Mouse (Mus musculus): ENCODE data around the gene Gm5724. TPM values are rescaled to one million over a fixed set of nuclear protein-coding genes. Genes with fewer than 3 reads are reported as not detected.

Gm5724 gene
- not detected for total RNA-seq (2021)
- long read RNA-seq = 0 reads

GRCm38 (mm10) chr6:141773710-141774109, at the start of gene Gm5724:
Gene Gm5724, minus strand, starts transcription at chr6:141773810.
- no peak for DNase-seq (ENCODE audit: low spot score in 2 of 2)

DNA sequence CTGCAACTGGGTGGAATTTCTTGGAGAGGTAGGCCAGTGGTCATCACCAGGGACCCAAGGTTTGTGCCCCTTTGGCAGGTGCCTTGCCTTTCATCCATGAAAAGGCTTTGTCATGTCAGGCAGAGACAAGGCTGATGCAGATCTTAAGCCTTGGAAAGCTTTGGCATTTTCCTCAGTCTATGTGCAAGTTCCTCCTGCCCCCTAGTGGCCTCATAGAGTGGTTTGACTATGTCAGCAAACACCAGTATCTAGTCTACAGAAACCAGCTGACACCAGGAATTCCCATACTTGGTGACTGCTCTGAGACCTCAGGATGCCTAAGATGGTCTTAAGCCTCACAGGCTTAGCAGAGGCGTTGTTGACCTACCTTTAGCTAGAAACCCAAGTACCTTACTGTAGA, 24.2 kb upstream of the Gm5724 start:
- peak; percentile 8 to 30 for DNase-seq (ENCODE audit: low spot score in 2 of 2)

- no peak for DNase-seq (ENCODE audit: low spot score in 2 of 2)
Observed at GRCm38 (mm10) chr6:141774476-141774875, 866 bp upstream of the Gm5724 start.

DNA sequence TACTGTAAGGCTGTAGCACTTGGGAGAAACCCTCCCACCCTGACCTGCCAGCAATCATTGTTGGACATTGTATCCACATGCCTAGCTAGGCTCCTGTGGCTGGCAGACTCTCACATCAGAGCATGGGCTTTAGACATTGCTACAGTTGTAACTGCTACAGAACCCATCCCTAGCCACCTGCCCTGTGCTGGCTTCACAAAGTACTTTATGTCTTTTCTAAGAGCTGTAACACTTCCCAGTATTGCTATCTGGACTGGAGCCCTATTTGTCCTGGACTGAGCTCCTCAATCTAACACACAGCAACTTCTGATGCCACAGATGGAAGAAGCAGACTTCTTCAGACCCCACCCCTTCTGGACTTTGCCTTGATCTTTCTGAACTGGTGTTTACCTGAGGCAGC, 82.4 kb downstream of the Gm5724 start:
- DNase-seq (ENCODE audit: low spot score in 2 of 2) = no peak

- DNase-seq (ENCODE audit: low spot score in 2 of 2) = no peak
Observed at GRCm38 (mm10) chr6:141687008-141687407, 86.6 kb downstream of the Gm5724 start.

Other genes with a start within 250 kb of the Gm5724 start
- gene Slco1c1, start 249.4 kb downstream of the Gm5724 start, total RNA-seq (2021) = 10 to 100 TPM; 90.8 to 92.4 TPM
- not detected for gene Slco1b2, start 144.3 kb downstream of the Gm5724 start, total RNA-seq (2021)
- 10 to 100 TPM; 15.0 to 17.7 TPM for gene Slco1a4, start 82.4 kb upstream of the Gm5724 start, total RNA-seq (2021)
- gene Slco1a1, start 173.2 kb upstream of the Gm5724 start, total RNA-seq (2021) = not detected
- not detected for gene Gm6614, start 237.6 kb upstream of the Gm5724 start, total RNA-seq (2021)

Measured in layer of hippocampus, postnatal 10 days (tissue).